Mouse (Mus musculus) retina, adult 2 months (tissue): ENCODE results near the gene Lamtor4.
A peak's percentile ranks its signal among the peaks of the same experiment; 100 is the strongest.
"Not testable (repeated sequence)": the region's sequence is repeated elsewhere in the genome, so short reads cannot be mapped to it uniquely, and the experiment has no call there.

Experiments
- DNase-seq: peaks from one replicate; pipeline ENCODE4 v3.0.0-alpha.2; 2012; ENCODE audit warnings: low read depth, low spot score

Gene Lamtor4

DNA sequence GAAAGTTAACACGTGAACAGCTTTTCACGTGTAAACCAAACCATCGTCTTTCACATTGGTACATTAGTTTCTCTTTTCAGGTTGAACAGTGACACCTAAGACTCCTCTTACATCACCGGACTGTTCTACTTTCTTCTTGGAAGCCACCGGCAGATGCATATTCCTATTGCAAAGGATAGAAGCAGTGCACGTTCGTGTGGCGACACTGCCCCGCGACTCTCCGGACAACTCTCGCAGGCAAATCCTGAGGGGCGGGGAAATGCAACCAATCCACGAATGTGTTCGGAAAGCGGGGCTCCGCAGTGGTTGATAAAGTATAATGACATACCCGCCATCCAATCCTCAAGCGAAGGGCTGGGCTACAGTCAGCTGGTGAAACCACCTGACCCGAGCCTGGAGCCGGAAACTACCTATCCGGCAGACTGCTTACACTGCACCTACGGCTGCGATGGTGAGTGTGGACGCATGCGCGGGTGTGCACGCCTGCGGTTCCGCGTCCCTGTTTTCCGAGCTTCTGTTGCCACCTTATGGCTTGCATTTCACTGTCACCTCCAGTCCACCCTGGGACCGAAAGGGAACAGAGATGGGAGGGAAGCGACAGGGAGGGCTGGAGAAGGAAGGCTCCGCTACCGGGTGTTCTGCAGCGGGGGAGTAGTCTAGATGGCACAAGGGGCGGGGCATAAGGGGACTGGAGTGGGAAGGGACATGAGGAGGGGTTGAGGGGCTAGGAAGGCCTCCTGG is at the start of gene Lamtor4:
Gene Lamtor4 (plus strand): TSS at position 130 of the 741 bp plus-strand sequence.
- peak; percentile 95 for DNase-seq

- DNase-seq: no peak
Observed at GRCm38 (mm10) chr5:138207253-138207652, 48.0 kb upstream of the Lamtor4 start.

- no peak for DNase-seq
Observed at GRCm38 (mm10) chr5:138207873-138208272, 47.4 kb upstream of the Lamtor4 start.

DNA sequence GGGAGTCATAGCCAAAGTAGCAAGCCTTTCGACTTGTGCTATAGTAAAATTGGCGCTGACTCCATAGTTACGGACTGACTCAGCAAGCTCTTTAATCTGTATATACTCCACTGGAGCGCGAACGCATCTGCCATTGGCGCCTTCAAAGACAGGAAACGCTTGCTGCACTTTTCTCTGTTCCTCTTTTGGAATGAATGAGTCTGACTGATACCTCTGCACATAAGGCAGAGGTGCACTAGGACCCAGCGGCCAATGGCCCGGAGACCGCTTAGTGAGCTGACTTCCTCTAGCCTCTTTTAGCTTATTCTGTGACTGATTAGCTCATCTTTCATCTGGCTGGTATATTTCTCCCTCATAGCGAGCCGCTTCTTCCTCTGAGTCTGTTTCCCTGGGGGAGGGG is 38.6 kb upstream of the Lamtor4 start:
- not testable (repeated sequence) for DNase-seq

GRCm38 (mm10) chr5:138219864-138220263 is 35.4 kb upstream of the Lamtor4 start:
- DNase-seq: no peak

- peak; percentile 8 for DNase-seq
Observed at GRCm38 (mm10) chr5:138222111-138222510, 33.2 kb upstream of the Lamtor4 start.

DNA sequence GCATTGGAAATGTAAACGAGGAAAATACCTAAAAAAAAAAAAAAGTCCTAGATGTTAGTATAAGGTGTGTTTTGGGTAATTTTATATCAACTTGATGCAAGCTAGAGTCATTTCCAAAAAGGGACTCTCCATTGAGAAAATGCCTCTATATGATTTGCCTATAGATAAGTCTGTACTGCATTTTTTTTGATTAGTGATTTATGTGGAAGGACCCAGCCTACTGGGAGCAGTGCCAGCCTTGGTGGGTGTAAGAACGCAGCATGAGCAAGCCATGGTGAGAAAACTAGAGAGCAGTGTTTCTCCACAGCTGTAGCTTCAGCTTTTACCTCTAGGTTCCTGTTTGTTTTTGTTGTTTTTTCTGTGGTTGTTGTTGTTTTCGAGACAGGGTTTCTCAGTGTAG is 32.0 kb upstream of the Lamtor4 start:
- DNase-seq: no peak

DNA sequence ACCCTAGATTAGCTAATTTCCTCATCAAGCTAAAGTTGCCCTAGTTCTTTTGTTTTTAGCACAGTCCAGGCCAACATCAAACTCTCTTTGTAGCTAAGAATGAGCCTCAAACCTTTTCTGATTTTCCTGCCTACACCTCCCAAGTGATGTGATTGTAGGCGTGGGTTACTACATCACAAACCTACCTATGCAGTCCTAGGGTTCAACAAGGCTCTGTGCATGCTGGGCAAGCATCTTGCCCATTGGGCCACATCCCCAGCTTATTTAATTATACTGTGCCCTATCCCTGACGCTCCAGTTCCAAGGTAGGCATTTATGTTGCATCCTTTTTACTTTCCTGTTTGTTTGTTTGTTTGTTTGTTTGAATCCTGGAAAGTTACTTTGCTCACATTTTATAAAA is 29.6 kb upstream of the Lamtor4 start, which contains the start of gene Nxpe5:
Gene Nxpe5 (plus strand): TSS at position 199 of the 400 bp plus-strand sequence.
- DNase-seq: no peak

GRCm38 (mm10) chr5:138226491-138226890 is 28.8 kb upstream of the Lamtor4 start:
- DNase-seq: no peak

GRCm38 (mm10) chr5:138227367-138227766 is 27.9 kb upstream of the Lamtor4 start:
- no peak for DNase-seq

GRCm38 (mm10) chr5:138228026-138228425 is 27.3 kb upstream of the Lamtor4 start:
- DNase-seq: no peak

DNA sequence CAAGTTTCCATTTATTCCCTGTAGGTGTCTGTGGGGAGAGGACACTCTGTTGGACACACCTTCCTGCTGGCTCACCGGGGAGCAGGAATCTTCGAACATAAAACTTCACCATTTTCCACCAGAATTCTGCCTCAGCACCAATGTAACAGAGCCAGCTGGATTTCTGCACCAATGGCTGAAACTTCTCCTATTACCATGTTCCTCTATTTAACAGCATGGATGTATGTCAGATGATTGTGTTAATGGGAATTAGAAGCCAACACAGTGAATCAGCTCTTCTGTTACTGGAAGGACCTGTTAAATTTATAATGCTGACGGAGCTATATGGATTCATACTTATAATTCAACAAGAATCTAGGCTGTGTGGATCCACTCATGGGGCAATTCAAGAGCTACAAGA is 25.8 kb upstream of the Lamtor4 start:
- DNase-seq: no peak

DNA sequence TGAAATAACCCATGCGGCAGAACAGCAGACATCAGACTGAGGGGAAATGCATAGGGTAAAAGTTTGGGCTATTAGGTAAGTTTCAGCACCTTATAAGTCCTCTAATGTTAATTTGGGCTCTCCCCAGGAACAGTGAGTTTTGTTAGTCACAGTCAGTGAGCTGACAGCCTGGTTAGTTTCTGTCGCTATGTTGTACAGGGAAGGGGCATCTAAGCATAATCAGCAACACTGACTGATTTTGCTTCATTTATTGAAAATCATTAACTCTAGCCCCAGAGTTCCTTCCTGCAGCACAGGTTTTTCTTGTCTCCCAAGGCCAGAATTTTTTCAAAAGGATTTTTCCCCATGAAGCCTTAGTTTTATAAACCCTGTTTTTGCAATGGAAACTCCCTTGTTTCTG is 21.5 kb upstream of the Lamtor4 start:
- DNase-seq: no peak

DNA sequence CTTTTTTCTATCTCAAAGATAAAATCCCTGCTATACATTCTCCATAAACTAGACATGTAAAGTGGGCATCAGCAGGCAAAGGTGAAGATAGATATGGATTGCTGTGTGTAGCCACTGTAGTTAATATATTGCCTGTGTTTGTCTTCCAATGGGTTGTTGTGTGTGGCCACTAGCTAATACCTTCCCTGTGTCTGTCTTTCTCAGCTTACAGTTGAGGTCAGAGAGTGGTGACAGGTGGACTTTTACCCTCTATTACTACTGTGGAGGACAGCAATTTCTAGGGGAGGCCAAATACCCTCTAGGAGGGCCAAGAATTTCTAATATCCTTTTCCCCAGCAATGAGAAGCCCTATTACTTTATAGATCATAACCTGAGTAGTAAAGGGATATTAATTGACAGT is 21.1 kb upstream of the Lamtor4 start:
- no peak for DNase-seq

DNA sequence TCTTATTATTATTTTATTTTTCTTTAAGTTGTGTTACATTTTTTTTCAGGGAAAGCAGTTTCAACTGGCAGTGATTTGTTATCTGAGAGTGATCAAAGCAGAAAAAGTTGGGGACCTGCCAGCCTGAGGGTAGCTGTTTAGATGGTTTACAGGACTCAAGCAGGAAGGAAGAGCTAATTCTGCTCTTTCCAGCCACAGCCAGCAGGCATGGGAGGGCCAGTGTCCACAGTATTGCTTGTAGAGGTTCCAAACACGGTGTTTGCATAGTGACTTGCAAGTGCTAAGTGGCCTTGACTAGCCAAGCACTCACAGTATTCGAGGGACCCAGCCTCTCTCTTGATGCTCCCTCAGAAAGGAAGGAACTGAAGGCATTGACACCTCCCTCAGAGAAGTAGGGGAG is 13.8 kb upstream of the Lamtor4 start:
- DNase-seq: no peak

DNA sequence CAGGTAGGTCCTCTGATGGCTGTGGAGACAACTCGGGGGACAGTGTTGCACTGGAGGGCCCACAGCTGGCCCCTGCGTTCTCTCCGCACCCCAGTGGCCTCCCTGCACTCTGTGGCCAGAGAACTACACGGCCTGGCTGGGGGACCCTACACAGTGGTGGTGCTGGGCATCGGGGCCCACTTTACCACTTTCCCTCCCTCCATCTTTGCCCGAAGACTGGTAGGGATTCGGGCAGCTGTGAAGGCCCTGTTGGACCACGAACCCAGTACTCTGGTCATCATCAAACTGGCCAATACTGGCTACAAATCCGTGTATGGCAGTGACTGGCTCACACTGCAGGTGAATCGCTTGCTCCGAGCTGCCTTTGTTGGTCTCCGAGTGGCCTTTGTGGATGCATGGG is 4.1 kb upstream of the Lamtor4 start:
- DNase-seq: no peak

- DNase-seq: no peak
Observed at GRCm38 (mm10) chr5:138253061-138253460, 2.2 kb upstream of the Lamtor4 start.

DNA sequence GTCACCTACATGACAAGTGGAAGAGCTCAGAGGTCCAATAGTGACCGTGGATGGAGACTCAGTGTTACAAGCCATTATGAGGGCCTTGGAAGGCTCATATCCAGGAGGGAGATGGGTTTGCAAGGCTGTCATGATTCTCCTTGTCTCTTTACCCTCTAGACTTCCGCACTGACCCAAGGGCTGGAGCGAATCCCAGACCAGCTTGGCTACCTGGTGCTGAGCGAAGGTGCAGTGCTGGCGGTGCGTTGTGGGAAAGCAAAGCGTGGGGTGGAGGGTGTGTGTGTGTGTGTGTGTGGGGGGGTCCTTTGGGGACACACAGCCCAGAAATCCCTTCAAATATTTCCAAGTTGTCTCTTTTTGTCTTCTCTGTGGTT is 799 bp downstream of the Lamtor4 start:
- no peak for DNase-seq

DNA sequence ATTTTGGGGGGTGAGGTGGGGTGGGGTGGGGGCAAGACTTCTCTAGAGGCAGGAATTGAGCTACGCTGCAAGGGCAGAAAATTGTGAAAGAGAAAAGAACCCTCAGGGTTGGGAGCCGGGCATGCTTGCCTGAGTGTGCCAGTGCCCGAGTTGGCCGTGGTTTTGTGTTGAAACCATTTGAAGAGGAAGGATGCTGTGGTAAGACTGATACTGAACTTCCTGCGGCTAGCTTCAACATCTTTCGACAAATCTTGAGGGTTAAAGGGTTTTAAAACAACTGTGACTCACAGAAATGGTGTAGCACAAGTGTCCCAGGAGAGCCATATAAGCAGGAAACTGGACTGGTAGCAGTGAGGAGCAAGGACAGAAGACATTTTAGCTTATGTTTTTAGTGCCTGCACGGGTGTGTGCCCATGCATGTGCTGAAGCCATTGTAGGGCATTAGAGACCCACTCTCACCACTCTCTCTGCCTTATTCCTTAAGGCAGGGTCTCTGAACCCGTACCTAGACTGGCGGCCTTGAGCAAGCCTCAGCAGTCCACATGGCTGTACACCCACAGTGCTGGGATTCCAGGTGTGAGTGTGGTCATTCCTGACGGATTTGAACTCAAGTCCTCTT is 1.8 kb downstream of the Lamtor4 start:
- DNase-seq: no peak

GRCm38 (mm10) chr5:138257585-138257978 is 2.3 kb downstream of the Lamtor4 start:
- DNase-seq: no peak

GRCm38 (mm10) chr5:138258078-138258477 is 2.8 kb downstream of the Lamtor4 start:
- DNase-seq: no peak

GRCm38 (mm10) chr5:138258542-138258941 is 3.3 kb downstream of the Lamtor4 start:
- DNase-seq: no peak

DNA sequence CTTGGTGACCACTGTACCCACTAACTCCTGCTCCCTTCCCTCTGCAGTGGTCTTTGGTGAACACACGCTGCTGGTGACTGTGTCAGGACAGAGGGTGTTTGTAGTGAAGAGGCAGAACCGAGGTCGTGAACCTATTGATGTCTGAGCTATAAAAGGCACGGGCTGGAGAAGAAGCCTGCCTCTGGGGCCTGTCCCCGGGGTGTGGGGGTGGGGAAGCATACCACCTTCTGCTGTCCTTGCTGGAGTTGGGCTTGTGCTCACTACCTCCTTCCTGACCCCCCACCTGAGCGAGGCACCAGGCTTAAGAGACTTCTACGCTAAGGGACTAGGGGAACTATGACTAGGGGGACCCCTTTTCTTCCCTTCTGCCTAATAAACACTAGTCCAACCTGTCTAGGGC is 3.7 kb downstream of the Lamtor4 start:
- DNase-seq: no peak
